Mouse (Mus musculus): ENCODE results near the gene Tomm6.

GRCm38 (mm10) chr17:47689894-47690293 lies 1.7 kb upstream of the Tomm6 start:
- TF ChIP-seq HCFC1 (IDR thresholded peaks at IDR 0.05; ENCODE audit: borderline replicate concordance, insufficient read depth, low read length) (no peak), CHD2 (IDR thresholded peaks at IDR 0.05; ENCODE audit: low read depth, low read length) (no peak)
